Mouse (Mus musculus) brown adipose tissue, adult 24 weeks (tissue): ENCODE data around the gene Atp6v1f. TPM values are rescaled to one million over a fixed set of nuclear protein-coding genes. Genes with fewer than 3 reads are reported as not detected.

Experiments
- polyA plus RNA-seq: library from polyadenylated mRNA; stranded (reverse); fragments of >200 nt; gene quantifications from 2 replicates; pipeline ENCODE4 v1.2.4, GENCODE M21; 2012; ENCODE audit not compliant: missing spikeins, insufficient read depth, insufficient read length

The Atp6v1f gene
- polyA plus RNA-seq, 1 experiment = 255 TPM

Other genes starting within 250 kb of the Atp6v1f start
- gene Hilpda, start 195.2 kb upstream of the Atp6v1f start, polyA plus RNA-seq = 9.2 and 22.3 TPM in 2 replicates
- gene Fam71f2, start 188.1 kb upstream of the Atp6v1f start, polyA plus RNA-seq = not detected in 2 replicates
- gene Fam71f1, start 148.6 kb upstream of the Atp6v1f start, polyA plus RNA-seq = not detected in 2 replicates
- gene Calu, start 119.6 kb upstream of the Atp6v1f start, polyA plus RNA-seq = 119 and 162 TPM in 2 replicates
- not detected in 2 replicates for gene Opn1sw, start 79.2 kb upstream of the Atp6v1f start, polyA plus RNA-seq
- gene Ccdc136, start 71.4 kb upstream of the Atp6v1f start, polyA plus RNA-seq = 0.46 TPM in 1 of 2 replicates, not detected in the other
- 1.5 and 3.0 TPM in 2 replicates for gene Flnc, start 34.5 kb upstream of the Atp6v1f start, polyA plus RNA-seq
- gene Atp6v1fnb, start 3.7 kb downstream of the Atp6v1f start, polyA plus RNA-seq = not detected in 2 replicates
- gene Kcp, start 40.2 kb downstream of the Atp6v1f start, polyA plus RNA-seq = 12.6 and 26.4 TPM in 2 replicates
- gene Irf5, start 58.9 kb downstream of the Atp6v1f start, polyA plus RNA-seq = 2.0 and 2.6 TPM in 2 replicates
- 32.5 and 33.2 TPM in 2 replicates for gene Tnpo3, start 142.2 kb downstream of the Atp6v1f start, polyA plus RNA-seq
- 0.67 TPM in 1 of 2 replicates, not detected in the other for gene Tspan33, start 226.5 kb downstream of the Atp6v1f start, polyA plus RNA-seq